ENCODE assay signal across 26 mouse cellular contexts in genomic region chr17:35157661-35158175, GRCm38 (mm10). TPM values are rescaled to one million over a fixed set of nuclear protein-coding genes. Genes with fewer than 3 reads are reported as not detected.
DNase-seq lines count a peak whose midpoint lies in the region; ATAC-seq lines count a peak whose summit lies in the region.
"Had no signal": no experiment of that assay in that cellular context is flagged by ENCODE, and none has a peak within 500 bp of the region (broad histone marks: within the 10 kb centered on the region; RNA-seq: fewer than 3 reads in every experiment).

No protein-coding gene starts in this region.

- peaks cover 3% of the 10 kb centered on the region for H3K4me1 ChIP-seq in forebrain, embryonic 11.5 days (replicated peaks; ENCODE audit: control insufficient read depth, insufficient read depth, low read length)
- H3K4me1 ChIP-seq in forebrain, embryonic 16.5 days (replicated peaks; ENCODE audit: control insufficient read depth, insufficient read depth, low read length): peaks cover 11% of the 10 kb centered on the region
- H3K4me1 ChIP-seq in hindbrain, embryonic 10.5 days (replicated peaks): peaks cover 12% of the 10 kb centered on the region
- peaks cover 12% of the 10 kb centered on the region for H3K4me1 ChIP-seq in hindbrain, embryonic 16.5 days (ENCODE audit: control insufficient read depth, insufficient read depth, low read depth, low read length)

- H3K4me2 ChIP-seq in forebrain, embryonic 11.5 days (ENCODE audit: low read depth, low read length, severe bottlenecking): no peak overlapping the region
- H3K4me2 ChIP-seq in forebrain, embryonic 16.5 days (ENCODE audit: low read length): no peak overlapping the region
- H3K4me2 ChIP-seq in hindbrain, embryonic 16.5 days (ENCODE audit: low read length): no peak overlapping the region
- H3K4me2 ChIP-seq: embryonic facial prominence, embryonic 13.5 days; forebrain, embryonic 13.5 days; heart, embryonic 12.5 days; hindbrain, embryonic 12.5 days; hindbrain, embryonic 15.5 days; intestine, embryonic 15.5 days had no signal

- H3K27me3 ChIP-seq in forebrain, embryonic 11.5 days (ENCODE audit: control insufficient read depth, insufficient read depth, low read length): no peaks in the 10 kb centered on the region
- no peaks in the 10 kb centered on the region for H3K27me3 ChIP-seq in forebrain, embryonic 16.5 days (replicated peaks; ENCODE audit: control insufficient read depth, insufficient read depth, low read length)
- no peaks in the 10 kb centered on the region for H3K27me3 ChIP-seq in hindbrain, embryonic 10.5 days (ENCODE audit: insufficient read depth, poor library complexity, severe bottlenecking)
- no peaks in the 10 kb centered on the region for H3K27me3 ChIP-seq in hindbrain, embryonic 16.5 days (replicated peaks; ENCODE audit: control insufficient read depth, insufficient read depth, low read length)
- H3K27me3 ChIP-seq: embryonic facial prominence, embryonic 13.5 days; forebrain, embryonic 13.5 days; heart, embryonic 12.5 days; hindbrain, embryonic 12.5 days; hindbrain, embryonic 15.5 days; intestine, embryonic 15.5 days had no signal

- WGBS in forebrain, embryonic 11.5 days: 95% methylated on average over 8 of the region's 8 CpGs
- 92% methylated on average over 8 of the region's 8 CpGs for WGBS in forebrain, embryonic 16.5 days
- 94% methylated on average over 8 of the region's 8 CpGs for WGBS in hindbrain, embryonic 10.5 days
- 95% methylated on average over 8 of the region's 8 CpGs for WGBS in hindbrain, embryonic 16.5 days

- H3K27ac ChIP-seq in forebrain, embryonic 11.5 days (ENCODE audit: low read depth, low read length): no peak overlapping the region
- no peak overlapping the region for H3K27ac ChIP-seq in forebrain, embryonic 16.5 days (ENCODE audit: low read length)
- H3K27ac ChIP-seq in hindbrain, embryonic 10.5 days: no peak overlapping the region
- H3K27ac ChIP-seq in hindbrain, embryonic 16.5 days (ENCODE audit: low read depth, low read length): no peak overlapping the region
- H3K27ac ChIP-seq: embryonic facial prominence, embryonic 13.5 days; forebrain, embryonic 13.5 days; gastrocnemius, adult 2 months; heart, adult 2 months; hindbrain, embryonic 12.5 days; hindbrain, embryonic 15.5 days; intestine, embryonic 15.5 days had no signal

- peak; percentile 26 for DNase-seq in cerebellum, adult 9-10 months
- peak; percentile 50 for DNase-seq in forebrain, embryonic 11.5 days (ENCODE audit: low spot score)
- DNase-seq in hindbrain, embryonic 10.5 days (ENCODE audit: low spot score): no peak
- peak; percentile 32 for DNase-seq in yolk sac, embryonic 10.5 days (ENCODE audit: low spot score)
- DNase-seq: adrenal gland, adult 8-10 months; adrenal gland, postnatal 25 days; cerebellum, adult 2 months; cerebellum, postnatal 14 days; forebrain, postnatal 0 days; gastrocnemius, adult 2 months; gastrocnemius, postnatal 14 days; heart, adult 2 months; heart, postnatal 14 days; heart, postnatal 4 days; kidney, adult 11 months had no signal

- H3K4me3 ChIP-seq in forebrain, embryonic 11.5 days (ENCODE audit: low read depth, low read length): no peak overlapping the region
- H3K4me3 ChIP-seq in forebrain, embryonic 16.5 days (replicated peaks; ENCODE audit: low read length): no peak overlapping the region
- H3K4me3 ChIP-seq in hindbrain, embryonic 10.5 days: peak overlapping the region; percentile 1; the same call in 1 of the 2 replicates
- no peak overlapping the region for H3K4me3 ChIP-seq in hindbrain, embryonic 16.5 days (ENCODE audit: low read length)
- H3K4me3 ChIP-seq: embryonic facial prominence, embryonic 13.5 days; erythroblast, embryonic 14.5 days; forebrain, embryonic 13.5 days; gastrocnemius, adult 2 months; heart, adult 2 months; heart, embryonic 12.5 days; hindbrain, embryonic 12.5 days; hindbrain, embryonic 15.5 days; intestine, embryonic 15.5 days had no signal

- no peak for ATAC-seq in cerebellum, adult (ENCODE audit: insufficient number of reproducible peaks, low FRiP score, low TSS enrichment)
- no peak for ATAC-seq in forebrain, embryonic 11.5 days (replicated peaks; ENCODE audit: low FRiP score)
- no peak for ATAC-seq in forebrain, embryonic 16.5 days
- ATAC-seq in hindbrain, embryonic 16.5 days: no peak
- ATAC-seq: activated CD4-positive, CD25-positive, alpha-beta regulatory T cell, adult 4 months; forebrain, embryonic 13.5 days; forebrain, postnatal 0 days; intestine, embryonic 15.5 days had no signal

- H3K9ac ChIP-seq in forebrain, embryonic 11.5 days (ENCODE audit: low read length): no peak overlapping the region
- H3K9ac ChIP-seq in forebrain, embryonic 16.5 days (replicated peaks; ENCODE audit: low read depth, low read length): no peak overlapping the region
- H3K9ac ChIP-seq in hindbrain, embryonic 16.5 days (ENCODE audit: low read depth, low read length): no peak overlapping the region
- H3K9ac ChIP-seq: embryonic facial prominence, embryonic 13.5 days; forebrain, embryonic 13.5 days; forebrain, postnatal 0 days; heart, embryonic 12.5 days; hindbrain, embryonic 12.5 days; hindbrain, embryonic 15.5 days; intestine, embryonic 15.5 days had no signal

- H3K9me3 ChIP-seq in forebrain, embryonic 11.5 days (ENCODE audit: control insufficient read depth, low read length): no peaks in the 10 kb centered on the region
- H3K9me3 ChIP-seq in forebrain, embryonic 16.5 days (ENCODE audit: control insufficient read depth, low read length): no peaks in the 10 kb centered on the region
- no peaks in the 10 kb centered on the region for H3K9me3 ChIP-seq in hindbrain, embryonic 10.5 days
- H3K9me3 ChIP-seq in hindbrain, embryonic 16.5 days (ENCODE audit: control insufficient read depth, low read length): no peaks in the 10 kb centered on the region
- H3K9me3 ChIP-seq: embryonic facial prominence, embryonic 13.5 days; forebrain, embryonic 13.5 days; heart, embryonic 12.5 days; hindbrain, embryonic 12.5 days; hindbrain, embryonic 15.5 days; intestine, embryonic 15.5 days had no signal

- peaks cover 81% of the 10 kb centered on the region for H3K36me3 ChIP-seq in forebrain, embryonic 11.5 days (ENCODE audit: control insufficient read depth, insufficient read depth, low read length)
- peaks cover 85% of the 10 kb centered on the region for H3K36me3 ChIP-seq in forebrain, embryonic 16.5 days (ENCODE audit: control insufficient read depth, insufficient read depth)
- peaks cover 100% of the 10 kb centered on the region for H3K36me3 ChIP-seq in hindbrain, embryonic 10.5 days
- peaks cover 90% of the 10 kb centered on the region for H3K36me3 ChIP-seq in hindbrain, embryonic 16.5 days (ENCODE audit: control insufficient read depth, insufficient read depth, low read length)

RNA-seq across cellular contexts. Expression of gene Prrc2a, which starts 7.0 kb away (rescaled TPM):
- 277 and 281 TPM in 2 replicates for polyA plus RNA-seq in forebrain, embryonic 11.5 days (2014; fragmentation: Nextera tagmentation; extraction: Ambion mirVana)
- polyA plus RNA-seq in forebrain, embryonic 16.5 days (2015; fragmentation: Nextera tagmentation; extraction: Ambion mirVana): 156 and 195 TPM in 2 replicates
- polyA plus RNA-seq in hindbrain, embryonic 10.5 days (2016; fragmentation: Nextera tagmentation; extraction: Ambion mirVana): 193 and 221 TPM in 2 replicates
- polyA plus RNA-seq in hindbrain, embryonic 16.5 days (2015; fragmentation: Nextera tagmentation; extraction: Ambion mirVana): 138 and 153 TPM in 2 replicates

RNA-seq across cellular contexts. Expression of gene Aif1, which starts 18.1 kb away (rescaled TPM):
- polyA plus RNA-seq in forebrain, embryonic 11.5 days (2014; fragmentation: Nextera tagmentation; extraction: Ambion mirVana): 2.9 and 3.5 TPM in 2 replicates
- polyA plus RNA-seq in forebrain, embryonic 16.5 days (2015; fragmentation: Nextera tagmentation; extraction: Ambion mirVana): 5.9 and 8.0 TPM in 2 replicates
- 4.2 and 6.5 TPM in 2 replicates for polyA plus RNA-seq in hindbrain, embryonic 10.5 days (2016; fragmentation: Nextera tagmentation; extraction: Ambion mirVana)
- polyA plus RNA-seq in hindbrain, embryonic 16.5 days (2015; fragmentation: Nextera tagmentation; extraction: Ambion mirVana): 5.6 and 10.1 TPM in 2 replicates
- polyA plus RNA-seq: erythroblast, embryonic 14.5 days had no signal

RNA-seq across cellular contexts. Expression of gene Bag6, which starts 22.7 kb away (rescaled TPM):
- 96.6 and 100 TPM in 2 replicates for polyA plus RNA-seq in forebrain, embryonic 11.5 days (2014; fragmentation: Nextera tagmentation; extraction: Ambion mirVana)
- 85.4 and 86.7 TPM in 2 replicates for polyA plus RNA-seq in forebrain, embryonic 16.5 days (2015; fragmentation: Nextera tagmentation; extraction: Ambion mirVana)
- 70.3 and 77.6 TPM in 2 replicates for polyA plus RNA-seq in hindbrain, embryonic 10.5 days (2016; fragmentation: Nextera tagmentation; extraction: Ambion mirVana)
- 50.9 and 65.2 TPM in 2 replicates for polyA plus RNA-seq in hindbrain, embryonic 16.5 days (2015; fragmentation: Nextera tagmentation; extraction: Ambion mirVana)

RNA-seq across cellular contexts. Expression of gene Apom, which starts 25.9 kb away (rescaled TPM):
- polyA plus RNA-seq in forebrain, embryonic 11.5 days (2014; fragmentation: Nextera tagmentation; extraction: Ambion mirVana): 0.64 and 0.88 TPM in 2 replicates
- polyA plus RNA-seq in forebrain, embryonic 16.5 days (2015; fragmentation: Nextera tagmentation; extraction: Ambion mirVana): 0.56 TPM in 1 of 2 replicates, not detected in the other
- polyA plus RNA-seq in hindbrain, embryonic 10.5 days (2016; fragmentation: Nextera tagmentation; extraction: Ambion mirVana): 0.16 and 0.49 TPM in 2 replicates
- polyA plus RNA-seq in hindbrain, embryonic 16.5 days (2015; fragmentation: Nextera tagmentation; extraction: Ambion mirVana): not detected in 2 replicates
- polyA plus RNA-seq: activated CD4-positive, CD25-positive, alpha-beta regulatory T cell, adult 4 months; forebrain, postnatal 0 days; heart, adult 2 months; hindbrain, embryonic 12.5 days had no signal

RNA-seq across cellular contexts. Expression of gene Lst1, which starts 30.5 kb away (rescaled TPM):
- polyA plus RNA-seq in forebrain, embryonic 11.5 days (2014; fragmentation: Nextera tagmentation; extraction: Ambion mirVana): 3.8 and 4.7 TPM in 2 replicates
- polyA plus RNA-seq in forebrain, embryonic 16.5 days (2015; fragmentation: Nextera tagmentation; extraction: Ambion mirVana): 4.5 and 4.9 TPM in 2 replicates
- polyA plus RNA-seq in hindbrain, embryonic 10.5 days (2016; fragmentation: Nextera tagmentation; extraction: Ambion mirVana): 4.8 and 11.9 TPM in 2 replicates
- polyA plus RNA-seq in hindbrain, embryonic 16.5 days (2015; fragmentation: Nextera tagmentation; extraction: Ambion mirVana): 4.8 and 7.3 TPM in 2 replicates
- polyA plus RNA-seq: erythroblast, embryonic 14.5 days had no signal
